Mouse (Mus musculus) megakaryocyte-erythroid progenitor cell, adult 5-6 weeks (primary cell): Measurements from ENCODE around the gene Fam114a2. TPM values are rescaled to one million over a fixed set of nuclear protein-coding genes. Genes with fewer than 3 reads are reported as not detected.
A peak's percentile ranks its signal among the peaks of the same experiment; 100 is the strongest.

Experiments used
- ATAC-seq: replicated peaks from 2 replicates; pipeline ENCODE4 v1.8.0; 2016; ENCODE audit warnings: mild to moderate bottlenecking, inconsistent platforms; ENCODE audit not compliant: severe bottlenecking, poor library complexity, low FRiP score, low TSS enrichment
- total RNA-seq, 2 experiments: library from RNA; stranded (forward) in 1 of 2; stranded (reverse) in 1 of 2; fragments of 200-1000, 215-1000 nt in 1 of 2; fragments of >200 nt in 1 of 2; fragmentation: Nextera tagmentation in 1 of 2; gene quantifications; 2 replicates each; pipeline ENCODE4 v1.2.3; 2014 to 2017

Fam114a2 gene
- total RNA-seq, 2 experiments from 2014 or later, result 28.1 to 37.5 TPM

DNA sequence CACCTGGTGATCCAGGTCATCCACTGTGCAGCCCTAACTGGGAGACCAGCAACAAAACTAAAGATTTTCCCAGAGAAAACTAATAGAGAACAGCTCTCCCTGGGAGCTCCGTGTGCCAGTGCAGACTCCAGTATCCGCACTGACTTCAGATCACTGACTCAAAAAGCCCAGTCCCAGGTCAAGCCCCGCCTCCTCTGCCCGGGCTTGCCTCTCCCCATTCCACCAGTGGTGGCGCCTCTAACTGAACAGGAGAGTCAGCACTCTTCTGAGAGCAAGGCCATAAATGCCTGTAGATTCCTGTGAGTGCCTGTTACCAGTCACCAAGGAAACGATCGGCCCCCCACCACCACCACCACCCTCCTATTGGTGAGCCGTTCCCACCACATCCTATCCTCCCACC, 53.4 kb downstream of the Fam114a2 start:
- peak; percentile 61 for ATAC-seq

DNA sequence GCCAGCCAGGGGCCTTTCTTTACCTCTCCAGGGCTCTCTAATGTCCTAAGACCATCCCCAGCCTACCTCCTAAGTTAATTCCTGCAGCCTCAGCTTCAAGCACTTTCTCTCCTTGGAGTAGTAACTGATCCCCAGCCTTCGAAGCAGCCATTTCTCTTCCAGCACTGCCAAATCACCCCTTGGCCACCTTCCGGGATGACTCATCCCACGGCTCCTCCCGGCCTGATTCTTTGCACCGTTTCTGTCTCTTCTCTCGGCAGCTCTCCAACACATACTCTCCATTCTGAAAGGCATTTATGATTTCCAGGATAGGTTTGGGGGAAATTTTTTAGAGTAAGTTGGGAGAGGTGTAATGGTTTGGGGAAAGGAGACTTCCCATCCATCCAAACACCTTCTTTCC, 58.7 kb downstream of the Fam114a2 start:
- ATAC-seq, result no peak

- no peak for ATAC-seq
Measured at GRCm38 (mm10) chr11:57454421-57454820, 64.0 kb downstream of the Fam114a2 start.

- no peak for ATAC-seq
Measured at GRCm38 (mm10) chr11:57445237-57445962, 73.0 kb downstream of the Fam114a2 start.

- ATAC-seq, result no peak
Measured at GRCm38 (mm10) chr11:57434153-57434552, 84.3 kb downstream of the Fam114a2 start.

Other genes with a start within 250 kb of the Fam114a2 start
- 11.8 and 13.9 TPM in 2 replicates for gene Mfap3, start within 50 bp of the Fam114a2 start, total RNA-seq (2014; fragmentation: Nextera tagmentation)
- gene Mfap3, start within 50 bp of the Fam114a2 start, total RNA-seq (2017), result 13.7 and 14.5 TPM in 2 replicates
- 12.3 and 15.4 TPM in 2 replicates for gene Galnt10, start 126.8 kb upstream of the Fam114a2 start, total RNA-seq (2014; fragmentation: Nextera tagmentation)
- gene Galnt10, start 126.8 kb upstream of the Fam114a2 start, total RNA-seq (2017), result 11.1 and 14.3 TPM in 2 replicates